Mouse (Mus musculus): ENCODE measurements around the gene 1700067P10Rik. TPM values are rescaled to one million over a fixed set of nuclear protein-coding genes. Genes with fewer than 3 reads are reported as not detected.

The 1700067P10Rik gene
- polyA plus RNA-seq, 1 experiment from 2014 or later: not detected

DNA sequence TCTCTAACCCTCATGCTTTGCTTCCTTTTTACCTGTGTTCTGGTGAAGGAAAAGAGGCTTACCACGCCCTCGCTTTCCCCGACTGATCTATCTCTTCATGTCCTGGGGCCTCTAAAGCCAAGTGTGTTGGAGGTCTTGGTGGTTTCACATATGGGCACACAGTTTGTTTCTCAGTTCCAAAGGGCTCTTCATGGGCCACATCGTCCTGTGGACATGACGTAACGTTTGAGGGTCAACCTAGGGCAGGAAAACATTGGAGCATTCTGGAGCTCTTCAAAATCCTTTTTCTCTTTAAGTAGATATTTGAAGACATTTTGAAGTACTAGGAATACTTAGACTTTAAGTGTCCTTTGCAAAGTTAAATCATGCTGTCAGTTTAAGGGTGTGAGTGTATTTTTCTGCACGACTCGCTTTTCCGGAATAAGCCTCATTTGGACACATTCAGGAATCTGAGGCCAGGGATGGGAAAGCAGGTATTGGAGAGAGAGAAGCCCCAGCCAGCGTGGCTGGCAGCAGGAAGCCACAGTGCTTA is 22.0 kb upstream of the 1700067P10Rik start:
- Histone ChIP-seq H3K4me1 (peaks cover 16% of the 10 kb centered on the region), H3K4me3 (no peak overlapping the region), H3K36me3 (no peaks in the 10 kb centered on the region), H3K27ac (no peak overlapping the region), H3K27me3 (ENCODE audit: insufficient read depth, poor library complexity, severe bottlenecking) (peaks cover 5% of the 10 kb centered on the region; the same call in 1 of the 2 replicates), H3K9me3 (no peaks in the 10 kb centered on the region)
- WGBS: 69% methylated on average over 10 of the region's 10 CpGs
- no peak for DNase-seq (ENCODE audit: low spot score)

- Histone ChIP-seq H3K36me3 (no peaks in the 10 kb centered on the region), H3K27me3 (ENCODE audit: insufficient read depth, poor library complexity, severe bottlenecking) (peaks cover 4% of the 10 kb centered on the region; the same call in 1 of the 2 replicates), H3K4me3 (no peak overlapping the region), H3K27ac (no peak overlapping the region), H3K9me3 (no peaks in the 10 kb centered on the region), H3K4me1 (peaks cover 16% of the 10 kb centered on the region)
- WGBS: 19% methylated on average over 5 of the region's 5 CpGs
- DNase-seq (ENCODE audit: low spot score): no peak
Measured at GRCm38 (mm10) chr17:48067729-48068128, 21.4 kb upstream of the 1700067P10Rik start.

- Histone ChIP-seq H3K27me3 (ENCODE audit: insufficient read depth, poor library complexity, severe bottlenecking) (peaks cover 3% of the 10 kb centered on the region; the same call in 1 of the 2 replicates), H3K27ac (no peak overlapping the region), H3K9me3 (no peaks in the 10 kb centered on the region), H3K4me3 (no peak overlapping the region), H3K4me1 (no peaks in the 10 kb centered on the region), H3K36me3 (no peaks in the 10 kb centered on the region)
- DNase-seq (ENCODE audit: low spot score): no peak
- 33% methylated on average over 3 of the region's 3 CpGs for WGBS
Measured at GRCm38 (mm10) chr17:48080626-48081025, 8.5 kb upstream of the 1700067P10Rik start.

DNA sequence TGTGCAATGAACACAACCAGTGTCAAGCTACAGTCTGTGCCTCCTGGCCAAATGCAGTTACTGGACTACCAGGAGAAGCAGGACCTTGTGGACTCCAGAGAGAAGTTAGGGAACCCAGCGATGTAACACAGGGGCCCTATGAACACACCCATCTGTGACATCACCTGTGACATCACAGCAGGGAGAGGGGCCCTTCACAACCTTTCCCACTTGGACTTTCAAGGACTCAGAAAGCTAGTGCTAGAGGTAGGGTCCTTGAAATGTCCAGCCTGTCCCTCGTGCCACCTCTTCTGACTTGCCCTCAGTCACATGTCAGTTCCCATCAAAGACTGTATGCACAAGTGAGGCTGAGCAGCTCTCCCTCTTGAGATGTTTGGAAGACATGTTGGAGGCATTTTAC is 327 bp downstream of the 1700067P10Rik start:
- WGBS: 77% methylated on average over 2 of the region's 2 CpGs

DNA sequence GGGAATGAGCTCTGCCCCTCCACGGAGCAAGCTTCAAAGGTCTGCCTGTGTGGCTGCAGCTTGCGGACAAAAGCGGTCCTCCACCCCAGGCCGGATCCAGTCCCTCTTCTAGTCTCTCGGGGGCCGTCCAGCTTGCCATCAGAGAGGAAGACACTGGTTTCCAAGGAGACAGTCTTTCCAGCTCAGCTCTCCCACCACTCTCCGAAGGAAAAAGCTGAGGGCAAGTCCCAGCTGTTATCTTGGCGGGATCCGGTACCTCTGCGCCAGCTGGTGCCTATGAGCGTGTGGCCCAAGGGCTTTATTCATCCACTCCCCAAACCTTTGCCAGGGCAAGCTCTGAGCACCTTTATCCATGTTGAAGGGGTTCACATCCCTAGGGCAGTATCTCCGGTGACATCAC is 1.2 kb downstream of the 1700067P10Rik start:
- Histone ChIP-seq H3K27ac (no peak overlapping the region), H3K27me3 (ENCODE audit: insufficient read depth, poor library complexity, severe bottlenecking) (peaks cover 21% of the 10 kb centered on the region), H3K36me3 (no peaks in the 10 kb centered on the region), H3K4me1 (peaks cover 7% of the 10 kb centered on the region), H3K9me3 (no peaks in the 10 kb centered on the region; the same call in 1 of the 2 replicates), H3K4me3 (no peak overlapping the region)
- no peak for DNase-seq (ENCODE audit: low spot score)
- WGBS: 68% methylated on average over 12 of the region's 12 CpGs

More for the DNA sequence above, 327 bp downstream of the 1700067P10Rik start:
- no peaks in the 10 kb centered on the region; the same call in 1 of the 2 replicates for H3K9me3 ChIP-seq
- no peaks in the 10 kb centered on the region for H3K4me1 ChIP-seq
- H3K36me3 ChIP-seq: no peaks in the 10 kb centered on the region
- H3K27me3 ChIP-seq (ENCODE audit: insufficient read depth, poor library complexity, severe bottlenecking): peaks cover 12% of the 10 kb centered on the region
- no peak overlapping the region for H3K4me3 ChIP-seq
- DNase-seq (ENCODE audit: low spot score): no peak
- H3K27ac ChIP-seq: no peak overlapping the region

DNA sequence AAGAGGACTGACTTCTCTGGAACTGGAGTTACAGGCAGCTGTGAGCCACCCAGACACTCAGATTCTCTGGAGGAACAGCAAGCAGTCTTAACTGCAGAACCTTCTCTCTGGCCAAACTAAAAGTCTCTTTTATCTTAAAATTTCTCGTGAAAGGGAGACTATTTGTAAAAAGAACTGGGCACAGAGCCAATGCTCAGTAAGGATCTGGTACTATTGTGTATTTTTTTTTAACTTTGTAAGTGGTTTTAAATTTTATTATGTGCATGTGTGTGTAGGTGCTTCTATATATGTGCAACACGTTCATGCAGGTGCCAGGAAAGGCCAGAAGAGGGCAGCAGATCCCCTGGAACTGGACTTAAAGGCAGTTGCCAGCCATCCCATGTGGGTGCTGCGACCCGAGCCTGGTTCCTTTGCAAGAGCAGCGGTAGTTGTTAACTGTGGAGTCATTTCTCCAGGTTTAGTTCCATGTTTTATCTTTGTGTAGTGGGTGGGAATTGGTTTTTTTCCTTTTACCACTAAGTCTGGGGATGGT is 4.2 kb downstream of the 1700067P10Rik start:
- WGBS: 79% methylated on average over 5 of the region's 5 CpGs
- Histone ChIP-seq H3K27me3 (ENCODE audit: insufficient read depth, poor library complexity, severe bottlenecking) (peaks cover 50% of the 10 kb centered on the region), H3K27ac (no peak overlapping the region), H3K4me3 (no peak overlapping the region), H3K36me3 (no peaks in the 10 kb centered on the region), H3K4me1 (peaks cover 36% of the 10 kb centered on the region), H3K9me3 (no peaks in the 10 kb centered on the region; the same call in 1 of the 2 replicates)
- DNase-seq (ENCODE audit: low spot score): no peak

DNA sequence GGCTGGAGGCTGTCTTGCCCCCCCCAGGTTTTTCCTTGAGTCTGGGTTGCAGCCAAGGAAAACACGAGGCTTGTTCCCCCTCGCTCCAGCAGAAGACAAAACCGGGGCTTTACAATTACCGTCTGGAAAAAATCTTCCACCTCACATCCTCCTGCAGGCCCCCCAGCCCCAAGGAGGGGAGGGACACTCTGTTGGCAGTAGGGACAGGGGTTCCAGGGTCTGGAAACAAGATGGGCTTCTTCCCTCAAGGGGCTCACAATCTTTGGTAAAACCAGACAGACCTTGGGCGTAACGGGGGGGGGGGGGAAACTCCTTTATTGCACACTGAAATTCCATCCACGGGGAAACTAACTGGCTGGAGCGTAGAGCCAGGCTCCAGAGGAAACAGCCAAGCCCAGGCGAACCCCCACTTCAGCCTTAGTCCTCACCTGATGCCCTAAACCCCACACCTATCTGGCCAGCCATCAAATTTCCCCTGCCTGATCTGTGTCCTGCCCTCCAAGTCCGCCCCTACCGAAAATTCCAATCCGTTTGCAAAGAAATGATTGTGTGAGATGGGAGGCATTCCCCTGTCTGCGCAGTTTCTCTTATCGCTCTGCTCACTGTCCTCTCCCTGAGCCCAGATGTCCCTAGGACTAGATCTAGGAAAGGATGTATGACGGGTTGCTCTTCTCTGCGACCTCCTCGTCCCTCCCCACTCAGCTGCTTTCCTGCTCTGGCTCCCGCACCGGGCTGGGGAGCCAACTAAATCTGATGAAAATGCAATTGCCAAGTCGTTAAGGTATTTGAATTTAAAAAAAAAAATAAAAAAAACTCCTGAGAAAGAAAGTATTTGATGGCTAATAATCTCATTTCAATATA is 5.9 kb downstream of the 1700067P10Rik start:
- peak overlapping the region; percentile 61 for H3K4me3 ChIP-seq
- H3K27ac ChIP-seq: 0 out of 2 replicates have a peak overlapping the region, but pooled peaks have one; percentile 39
- H3K27me3 ChIP-seq (ENCODE audit: insufficient read depth, poor library complexity, severe bottlenecking): peaks cover 67% of the 10 kb centered on the region

DNA sequence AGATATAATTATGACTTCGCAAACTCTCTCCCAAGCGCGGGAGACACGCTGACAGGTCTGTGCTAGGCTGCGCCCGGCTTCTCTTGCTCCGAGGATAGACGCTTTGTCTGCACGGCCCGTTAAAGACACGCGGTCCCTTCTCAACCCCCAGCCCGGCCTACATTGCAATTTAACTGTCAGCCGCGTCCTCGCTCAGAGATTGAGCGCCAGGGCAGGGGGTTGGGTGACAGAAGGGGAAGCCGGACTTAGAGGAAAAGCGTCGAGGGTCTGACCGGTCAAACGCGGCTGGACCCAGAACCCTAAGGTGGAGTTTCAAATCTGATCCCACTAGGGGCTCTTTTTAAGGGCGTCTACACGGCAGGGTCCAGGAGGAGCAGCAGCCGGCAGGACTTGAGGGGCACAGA is 6.6 kb downstream of the 1700067P10Rik start:
- WGBS: under 1% methylated on average over 26 of the region's 26 CpGs
- peak overlapping the region; percentile 84 for H3K27ac ChIP-seq
- H3K4me1 ChIP-seq: peaks cover 53% of the 10 kb centered on the region
- H3K27me3 ChIP-seq (ENCODE audit: insufficient read depth, poor library complexity, severe bottlenecking): peaks cover 69% of the 10 kb centered on the region
- H3K36me3 ChIP-seq: no peaks in the 10 kb centered on the region
- no peak for DNase-seq (ENCODE audit: low spot score)
- H3K4me3 ChIP-seq: peak overlapping the region; percentile 61
- no peaks in the 10 kb centered on the region; the same call in 1 of the 2 replicates for H3K9me3 ChIP-seq

More for the DNA sequence above, 5.9 kb downstream of the 1700067P10Rik start:
- Histone ChIP-seq H3K36me3 (no peaks in the 10 kb centered on the region), H3K4me1 (peaks cover 50% of the 10 kb centered on the region), H3K9me3 (no peaks in the 10 kb centered on the region; the same call in 1 of the 2 replicates)
- no peak for DNase-seq (ENCODE audit: low spot score)
- 5% methylated on average over 20 of the region's 20 CpGs for WGBS

- Histone ChIP-seq H3K27me3 (ENCODE audit: insufficient read depth, poor library complexity, severe bottlenecking) (peaks cover 69% of the 10 kb centered on the region), H3K4me3 (peak overlapping the region; percentile 61)
Measured at GRCm38 (mm10) chr17:48096321-48096720, 7.2 kb downstream of the 1700067P10Rik start.

DNA sequence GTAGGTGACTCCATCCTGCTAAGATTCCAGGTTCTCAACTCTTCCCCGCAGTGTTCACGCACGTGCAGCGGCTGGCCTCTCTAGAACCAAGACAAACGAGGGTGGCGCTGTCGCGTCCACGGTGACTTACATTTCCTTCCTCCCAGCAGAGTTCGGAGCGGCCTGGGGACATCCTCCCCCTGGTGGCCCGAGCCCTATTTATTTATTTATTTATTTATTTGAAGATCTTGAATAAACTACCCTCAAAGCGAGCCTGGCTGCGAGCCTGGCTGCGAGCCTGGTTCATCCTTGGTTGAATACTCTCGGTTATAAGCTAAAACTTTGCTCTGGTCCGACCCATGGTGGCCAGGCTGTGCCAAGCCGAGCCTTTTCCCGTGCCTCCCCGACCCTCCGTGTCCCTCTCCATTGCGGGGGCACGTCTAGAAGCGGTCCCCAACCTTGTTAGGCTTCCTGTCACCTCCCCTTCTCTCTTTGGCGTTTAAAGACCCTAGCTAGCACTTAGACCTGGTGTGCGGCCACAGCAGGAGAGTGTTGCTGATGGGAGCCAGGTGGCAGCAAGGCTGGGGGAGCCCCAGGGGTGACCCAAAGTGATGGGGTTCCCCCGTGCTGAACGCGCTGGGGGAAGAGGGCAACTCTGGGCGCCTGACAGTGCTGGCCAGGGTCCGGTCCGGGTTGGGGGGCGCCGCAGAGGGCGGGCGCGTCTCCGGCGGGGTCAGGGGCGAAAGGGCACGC is 8.1 kb downstream of the 1700067P10Rik start:
- peaks cover 53% of the 10 kb centered on the region for H3K4me1 ChIP-seq
- H3K9me3 ChIP-seq: no peaks in the 10 kb centered on the region; the same call in 1 of the 2 replicates
- DNase-seq (ENCODE audit: low spot score): no peak
- peaks cover 69% of the 10 kb centered on the region for H3K27me3 ChIP-seq (ENCODE audit: insufficient read depth, poor library complexity, severe bottlenecking)
- peak overlapping the region; percentile 61 for H3K4me3 ChIP-seq
- H3K36me3 ChIP-seq: no peaks in the 10 kb centered on the region
- WGBS: under 1% methylated on average over 40 of the region's 41 CpGs
- peak overlapping the region; percentile 84 for H3K27ac ChIP-seq

More at GRCm38 (mm10) chr17:48096321-48096720, 7.2 kb downstream of the 1700067P10Rik start:
- H3K27ac ChIP-seq: peak overlapping the region; percentile 84
- H3K9me3 ChIP-seq: no peaks in the 10 kb centered on the region; the same call in 1 of the 2 replicates
- H3K4me1 ChIP-seq: peaks cover 53% of the 10 kb centered on the region
- H3K36me3 ChIP-seq: no peaks in the 10 kb centered on the region
- 5% methylated on average over 17 of the region's 17 CpGs for WGBS
- DNase-seq (ENCODE audit: low spot score): no peak

DNA sequence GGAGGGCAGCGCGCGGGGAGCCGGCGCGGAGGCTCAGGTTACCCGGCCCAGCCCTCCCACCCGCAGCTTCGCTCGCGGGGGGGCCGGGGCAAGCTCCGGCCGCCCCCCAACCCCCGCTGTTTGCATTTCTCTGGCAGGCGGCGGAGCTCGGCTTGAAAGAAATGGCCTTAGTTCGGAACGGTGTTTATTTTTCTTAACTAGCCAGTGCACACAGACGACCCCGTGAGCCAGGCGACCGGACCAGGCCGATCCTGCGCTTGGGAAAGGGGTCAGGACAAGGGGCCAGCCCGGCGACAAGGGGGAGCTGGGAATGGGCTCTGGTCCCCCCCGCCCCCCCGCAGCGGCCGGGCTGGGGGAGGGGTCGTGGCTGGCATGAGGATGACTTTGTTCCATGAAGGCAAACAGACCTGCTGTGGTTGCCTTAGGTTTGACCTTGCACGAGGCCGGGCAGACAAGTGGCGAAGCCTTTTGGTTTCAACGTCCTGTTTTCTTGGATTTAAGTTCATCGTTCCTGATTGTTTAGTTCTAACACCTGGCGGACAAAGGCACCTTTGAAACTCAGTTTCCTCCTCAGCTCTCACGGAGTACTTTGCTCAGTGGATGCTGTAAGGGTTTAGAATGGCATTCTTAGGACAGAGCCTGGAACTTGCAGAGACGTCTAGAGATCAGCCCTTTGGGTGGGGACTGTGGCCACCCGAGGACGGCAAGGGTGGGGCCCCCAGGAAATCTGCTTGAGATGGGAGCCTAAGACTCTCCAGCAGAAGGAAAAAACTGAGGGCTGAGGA is 8.8 kb downstream of the 1700067P10Rik start:
- no peak for DNase-seq (ENCODE audit: low spot score)
- Histone ChIP-seq H3K9me3 (no peaks in the 10 kb centered on the region; the same call in 1 of the 2 replicates), H3K4me3 (peak overlapping the region; percentile 61), H3K27me3 (ENCODE audit: insufficient read depth, poor library complexity, severe bottlenecking) (peaks cover 69% of the 10 kb centered on the region), H3K4me1 (peaks cover 53% of the 10 kb centered on the region), H3K27ac (peak overlapping the region; percentile 84), H3K36me3 (no peaks in the 10 kb centered on the region)
- 1% methylated on average over 41 of the region's 43 CpGs for WGBS

GRCm38 (mm10) chr17:48098528-48098890 is 9.4 kb downstream of the 1700067P10Rik start:
- no peaks in the 10 kb centered on the region; the same call in 1 of the 2 replicates for H3K9me3 ChIP-seq
- H3K36me3 ChIP-seq: no peaks in the 10 kb centered on the region
- peak overlapping the region; percentile 61 for H3K4me3 ChIP-seq
- peak overlapping the region; percentile 84 for H3K27ac ChIP-seq
- no peak for DNase-seq (ENCODE audit: low spot score)
- peaks cover 53% of the 10 kb centered on the region for H3K4me1 ChIP-seq
- under 1% methylated on average over 19 of the region's 19 CpGs for WGBS
- peaks cover 67% of the 10 kb centered on the region for H3K27me3 ChIP-seq (ENCODE audit: insufficient read depth, poor library complexity, severe bottlenecking)
